Mouse (Mus musculus) fat pad, adult 2 months (tissue): Measurements from ENCODE around the gene Fetub.
A peak's percentile ranks its signal among the peaks of the same experiment; 100 is the strongest.
"Not testable (repeated sequence)": the region's sequence is repeated elsewhere in the genome, so short reads cannot be mapped to it uniquely, and the experiment has no call there.

Experiments
- DNase-seq: peaks from one replicate; pipeline ENCODE4 v3.0.0-alpha.2; 2011; ENCODE audit warnings: low read depth, low spot score; ENCODE audit errors: extremely low read depth

The Fetub gene

GRCm38 (mm10) chr16:22901326-22901725 is 16.8 kb upstream of the Fetub start:
- no peak for DNase-seq

GRCm38 (mm10) chr16:22909290-22909689 is 8.8 kb upstream of the Fetub start:
- DNase-seq: no peak

- no peak for DNase-seq
These were observed 6.1 kb upstream of the Fetub start for GRCm38 (mm10) chr16:22911986-22912385.

- no peak for DNase-seq
These were observed 5.2 kb upstream of the Fetub start for GRCm38 (mm10) chr16:22912886-22913285.

GRCm38 (mm10) chr16:22914276-22914675 is 3.9 kb upstream of the Fetub start:
- no peak for DNase-seq

GRCm38 (mm10) chr16:22918664-22919312 is 654 bp downstream of the Fetub start:
- DNase-seq: no peak

- DNase-seq: peak; percentile 80
These were observed 2.1 kb downstream of the Fetub start for GRCm38 (mm10) chr16:22919971-22920854.

- DNase-seq: no peak
These were observed 3.6 kb downstream of the Fetub start for GRCm38 (mm10) chr16:22921761-22922160.

- DNase-seq: no peak
These were observed 4.3 kb downstream of the Fetub start for GRCm38 (mm10) chr16:22922433-22922832.

GRCm38 (mm10) chr16:22929575-22929974 is 11.4 kb downstream of the Fetub start:
- DNase-seq: no peak

GRCm38 (mm10) chr16:22931431-22932200 is 13.5 kb downstream of the Fetub start:
- DNase-seq: no peak

GRCm38 (mm10) chr16:22937631-22938030 is 19.5 kb downstream of the Fetub start:
- DNase-seq: no peak

GRCm38 (mm10) chr16:22938541-22938940 is 20.4 kb downstream of the Fetub start:
- no peak for DNase-seq

- no peak for DNase-seq
These were observed 21.1 kb downstream of the Fetub start for GRCm38 (mm10) chr16:22939120-22939695.

GRCm38 (mm10) chr16:22941825-22942476 is 23.8 kb downstream of the Fetub start:
- DNase-seq: not testable (repeated sequence)

- DNase-seq: no peak
These were observed 29.2 kb downstream of the Fetub start for GRCm38 (mm10) chr16:22947371-22947770.

- DNase-seq: no peak
These were observed 32.8 kb downstream of the Fetub start, which contains the start of gene Hrg for GRCm38 (mm10) chr16:22950840-22951395. Hrg (plus strand) TSS chr16:22951072.

- no peak for DNase-seq
These were observed 34.9 kb downstream of the Fetub start for GRCm38 (mm10) chr16:22953069-22953468.

GRCm38 (mm10) chr16:22955397-22956084 is 37.4 kb downstream of the Fetub start:
- no peak for DNase-seq

- no peak for DNase-seq
These were observed 37.9 kb downstream of the Fetub start for GRCm38 (mm10) chr16:22956085-22956439.
